Mouse (Mus musculus) cortical plate, adult 2 months (tissue): ENCODE data around the gene Ykt6. TPM values are rescaled to one million over a fixed set of nuclear protein-coding genes. Genes with fewer than 3 reads are reported as not detected.

ENCODE experiments used
- H3K27ac ChIP-seq: fragments of 200-500 bp; 2 replicates; pipeline ENCODE4 v1.5.1; 2012; ENCODE audit warnings: low read length, control low read depth, inconsistent platforms; ENCODE audit not compliant: insufficient read depth
- H3K4me1 ChIP-seq: fragments of 200-500 bp; 2 replicates; pipeline ENCODE4 v1.6.1; 2011; ENCODE audit warnings: low read length; ENCODE audit not compliant: control insufficient read depth, insufficient read depth
- H3K4me3 ChIP-seq: fragments of 200-500 bp; 2 replicates; pipeline ENCODE4 v1.5.1; 2011; ENCODE audit warnings: mild to moderate bottlenecking, low read length, control low read depth; ENCODE audit not compliant: insufficient read depth
- CTCF ChIP-seq: fragments of 200-500 bp; IDR thresholded peaks from 2 replicates; pipeline ENCODE4 v1.5.1; 2011; ENCODE audit warnings: mild to moderate bottlenecking, control low read depth, low read length; ENCODE audit not compliant: insufficient read depth; ENCODE audit errors: extremely low read depth
- POLR2A ChIP-seq: fragments of 200-500 bp; IDR thresholded peaks from 2 replicates; pipeline ENCODE4 v1.6.1; 2011; ENCODE audit warnings: mild to moderate bottlenecking, low read length, control low read depth; ENCODE audit not compliant: insufficient read depth; ENCODE audit errors: extremely low read depth
- polyA plus RNA-seq: library from polyadenylated mRNA; depleted of rRNA; stranded (reverse); fragments of >200 nt; gene quantifications from 2 replicates; pipeline ENCODE4 v1.2.3, GENCODE M21; 2012

Ykt6 gene
- polyA plus RNA-seq, 1 experiment: 65.3 TPM

DNA sequence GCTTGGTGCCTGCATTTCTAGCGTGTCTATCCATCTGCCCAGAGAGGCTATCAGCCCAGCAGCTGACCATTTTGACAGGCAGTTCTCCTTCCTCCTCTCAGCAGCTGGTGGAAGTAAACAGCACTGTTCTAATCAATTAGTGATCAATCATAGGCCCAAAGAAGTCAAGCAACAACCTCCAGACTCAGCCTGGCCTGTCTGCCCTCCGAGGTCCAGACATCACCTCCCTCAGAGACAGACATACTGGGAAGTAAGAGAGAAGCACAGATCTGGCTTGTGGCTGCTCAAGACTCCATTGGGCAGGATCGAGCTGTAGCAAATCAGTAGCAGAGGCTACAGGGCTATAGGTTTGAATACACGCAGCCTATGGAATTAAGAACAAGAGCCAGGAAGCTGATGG is 7.7 kb upstream of the Ykt6 start:
- TF ChIP-seq CTCF (no peak), POLR2A (no peak)
- no peaks in the 10 kb centered on the region for H3K4me1 ChIP-seq
- H3K4me3 ChIP-seq: no peak overlapping the region
- no peak overlapping the region for H3K27ac ChIP-seq

DNA sequence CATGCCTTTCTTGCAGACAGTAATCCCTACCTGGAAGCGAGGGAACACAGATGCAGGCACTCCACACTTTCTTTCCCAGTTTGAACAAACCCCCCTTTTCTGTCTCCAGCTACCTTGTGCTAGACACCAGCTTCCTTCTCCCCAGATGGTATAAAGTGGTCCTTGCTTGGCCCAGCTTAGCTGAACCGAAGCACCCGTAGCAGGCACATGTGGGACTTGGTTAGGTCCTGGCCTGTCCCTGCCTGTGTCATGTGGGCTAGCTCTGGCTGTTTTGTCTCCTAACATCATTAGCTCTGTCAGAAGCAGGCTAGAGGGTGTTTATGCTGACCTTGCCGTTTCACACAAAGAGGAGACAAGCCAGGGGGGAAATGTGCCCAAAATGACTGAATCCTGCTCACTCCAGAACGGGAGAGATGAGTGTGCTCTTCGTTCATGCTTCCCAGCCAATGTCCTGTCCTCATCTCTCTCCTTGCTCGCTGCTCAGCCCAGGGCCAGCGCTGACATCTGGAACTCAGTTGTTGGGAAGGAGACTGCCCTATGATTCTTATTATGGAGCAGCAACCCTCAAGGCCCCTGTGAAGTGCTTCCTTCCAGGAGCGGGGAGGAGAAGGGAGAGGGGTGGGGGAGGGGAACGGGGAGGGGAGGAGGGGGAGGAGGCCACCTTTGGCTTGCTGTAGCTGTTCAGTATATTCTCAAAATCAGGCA is 6.8 kb upstream of the Ykt6 start:
- H3K4me1 ChIP-seq: no peaks in the 10 kb centered on the region
- no peak for TF ChIP-seq POLR2A
- no peak for TF ChIP-seq CTCF
- no peak overlapping the region for H3K27ac ChIP-seq
- no peak overlapping the region for H3K4me3 ChIP-seq

DNA sequence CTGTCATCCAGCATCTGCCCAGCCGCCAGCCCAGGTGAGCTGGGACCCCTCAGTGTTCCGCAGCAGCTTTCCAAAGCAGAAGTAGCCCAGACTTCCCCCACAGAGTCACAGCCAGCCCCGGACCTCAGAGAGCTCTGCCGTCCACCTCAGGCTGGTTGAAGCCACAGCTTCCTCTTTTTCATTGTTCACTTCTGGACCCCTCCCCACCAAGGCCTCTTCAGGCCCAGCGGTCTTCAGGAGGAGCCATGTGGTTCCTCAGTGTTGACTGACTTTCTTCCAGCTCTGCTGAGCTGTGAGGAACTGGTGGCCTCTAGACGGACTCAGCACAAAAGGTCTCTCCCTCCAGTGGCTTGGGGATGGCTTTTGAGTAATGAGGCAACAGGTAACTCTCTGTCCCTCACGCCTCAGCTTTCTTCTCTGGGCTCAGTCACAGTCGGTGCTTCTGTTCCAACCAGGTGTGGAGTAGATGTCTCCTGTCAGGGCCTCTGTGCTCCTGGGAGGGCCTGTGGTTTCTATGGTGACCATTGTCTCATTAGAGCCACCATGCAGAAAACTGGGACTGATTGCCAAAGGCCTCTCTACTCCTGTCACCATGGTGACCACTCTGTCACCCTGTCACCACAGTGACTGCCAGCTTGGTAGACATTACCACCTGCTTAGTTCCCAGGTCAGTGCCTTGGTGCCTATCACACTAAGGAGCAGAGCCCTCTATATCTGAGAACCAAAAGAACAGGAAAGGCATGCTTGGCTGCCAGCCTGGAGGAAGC is 5.7 kb upstream of the Ykt6 start, which contains the start of gene Gck:
Gck (minus strand) TSS at position 496 of the 767 bp plus-strand sequence.
- no peaks in the 10 kb centered on the region for H3K4me1 ChIP-seq
- no peak for TF ChIP-seq POLR2A
- no peak for TF ChIP-seq CTCF
- no peak within 1 kb of the TSS for H3K4me3 ChIP-seq
- no peak within 1 kb of the TSS for H3K27ac ChIP-seq

DNA sequence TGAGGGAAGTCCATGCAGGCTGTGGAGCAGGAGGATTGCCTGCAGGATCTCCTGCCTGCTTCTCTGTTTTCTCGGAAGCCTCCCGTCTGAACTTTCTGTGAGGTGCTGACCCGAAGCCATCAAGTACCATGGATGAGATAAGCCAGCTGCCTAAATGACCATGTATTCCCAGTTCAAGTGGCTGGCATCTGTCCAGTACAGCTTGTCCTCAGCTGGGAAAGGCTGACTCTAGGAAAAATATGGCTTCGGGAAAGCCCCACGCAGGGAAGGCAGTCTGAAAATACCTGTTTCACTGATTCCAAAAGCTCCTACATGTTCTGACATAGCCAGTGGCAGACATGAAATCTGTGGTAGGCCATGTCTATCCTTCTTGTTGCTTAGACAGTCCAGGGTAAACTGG is 3.0 kb upstream of the Ykt6 start:
- H3K4me1 ChIP-seq: peaks cover 3% of the 10 kb centered on the region; the same call in 1 of the 2 replicates
- TF ChIP-seq POLR2A (no peak), CTCF (no peak)
- no peak overlapping the region for H3K27ac ChIP-seq
- H3K4me3 ChIP-seq: no peak overlapping the region

DNA sequence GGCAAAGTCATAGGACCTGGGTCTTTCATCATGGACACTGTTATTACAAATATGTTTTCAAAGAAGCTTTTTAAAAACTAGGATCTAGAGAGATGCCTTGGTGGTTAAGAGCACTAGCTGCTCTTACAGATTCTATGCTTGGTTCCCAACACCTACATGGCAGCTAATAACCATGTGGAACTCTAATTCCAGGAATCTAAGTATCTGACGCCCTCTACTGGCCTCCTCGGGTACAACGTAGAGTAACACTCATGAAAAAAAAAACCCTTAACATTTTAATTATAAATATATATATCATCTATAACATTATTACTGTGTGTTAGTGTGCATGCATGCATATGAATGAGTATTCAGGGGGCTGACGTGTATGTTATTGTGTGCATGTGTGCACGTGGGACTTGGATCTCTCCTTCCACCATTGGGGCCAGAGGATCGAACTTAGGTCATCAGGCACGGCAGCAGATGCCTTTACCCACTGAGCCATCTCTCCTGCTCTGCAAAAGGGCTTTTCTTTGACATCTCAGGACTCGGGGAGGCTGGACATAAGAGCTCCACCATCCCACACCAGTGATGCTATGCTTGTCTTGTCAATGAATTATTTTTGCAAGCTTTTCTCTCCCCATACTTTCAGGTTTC is 2.2 kb upstream of the Ykt6 start:
- no peak overlapping the region for H3K27ac ChIP-seq
- peak; percentile 6; the same call in 1 of the 2 replicates for TF ChIP-seq CTCF
- no peak for TF ChIP-seq POLR2A
- H3K4me1 ChIP-seq: peaks cover 4% of the 10 kb centered on the region; the same call in 1 of the 2 replicates
- H3K4me3 ChIP-seq: no peak overlapping the region

DNA sequence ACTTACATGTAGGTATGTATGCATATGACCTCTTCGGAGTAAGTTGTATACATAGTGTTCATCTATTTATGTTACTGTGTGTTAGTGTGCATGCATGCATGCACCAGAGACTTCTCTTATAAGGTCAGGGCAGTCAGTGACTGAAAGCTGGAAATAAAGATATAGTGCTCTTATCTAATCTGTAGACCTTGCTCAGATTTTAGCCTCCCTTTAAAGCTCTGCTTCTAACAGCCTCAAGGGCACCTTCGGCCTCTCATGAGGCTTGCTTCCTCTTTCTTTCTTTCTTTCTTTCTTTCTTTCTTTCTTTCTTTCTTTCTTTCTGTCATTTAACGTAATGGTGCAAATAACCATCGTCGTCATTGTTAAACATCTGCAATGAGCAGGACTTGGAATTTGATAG is 1.1 kb upstream of the Ykt6 start:
- no peak for TF ChIP-seq POLR2A
- no peak for TF ChIP-seq CTCF
- peaks cover 6% of the 10 kb centered on the region for H3K4me1 ChIP-seq
- no peak overlapping the region for H3K27ac ChIP-seq
- no peak overlapping the region for H3K4me3 ChIP-seq

DNA sequence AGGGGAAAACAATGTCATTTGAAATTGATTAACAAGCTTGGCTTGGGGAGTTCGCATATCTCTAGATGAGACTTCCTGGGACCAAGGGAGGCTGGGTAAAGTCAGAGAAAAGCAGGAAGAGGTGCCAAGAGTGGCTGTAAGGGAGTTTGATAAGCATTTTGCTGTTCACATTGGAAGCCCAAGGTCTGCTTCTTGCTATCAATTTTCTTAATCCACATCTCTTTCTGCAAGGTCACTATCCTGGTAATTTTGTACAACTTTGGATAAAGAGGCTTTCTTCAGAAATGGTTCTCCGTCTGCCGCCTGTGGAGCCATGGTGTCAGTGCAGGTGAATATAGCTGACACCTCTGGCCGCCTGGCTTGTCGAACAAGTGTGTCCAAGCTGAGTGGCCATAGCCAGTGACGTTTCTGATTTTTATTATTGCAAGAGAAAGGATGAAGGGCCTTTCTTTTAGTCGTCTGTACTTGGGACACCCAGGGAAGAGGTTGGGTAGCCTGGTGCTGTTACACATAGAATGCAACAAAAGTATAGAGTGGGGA is 458 bp upstream of the Ykt6 start:
- H3K4me1 ChIP-seq: peaks cover 7% of the 10 kb centered on the region
- no peak for TF ChIP-seq POLR2A
- TF ChIP-seq CTCF: peak; percentile 26

DNA sequence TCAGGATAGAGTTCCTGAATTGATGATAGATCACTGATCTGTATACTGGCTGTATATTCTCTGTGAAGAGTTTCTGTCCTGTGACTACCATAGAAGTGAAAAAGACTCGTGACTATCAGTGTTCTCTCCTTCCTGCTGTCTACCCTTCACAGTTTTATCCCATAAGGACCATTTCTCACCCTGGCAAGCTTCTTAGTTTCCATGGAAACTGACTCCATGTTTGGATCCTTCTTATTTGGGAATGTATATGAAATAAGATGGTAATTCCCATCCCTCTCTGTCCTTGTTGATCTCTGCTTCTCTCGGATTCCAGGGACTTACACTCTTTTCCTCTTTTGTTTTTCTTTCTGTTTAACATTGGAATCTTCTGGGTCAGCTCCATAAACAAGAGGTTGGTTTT is 4.6 kb downstream of the Ykt6 start:
- H3K27ac ChIP-seq: peak overlapping the region; percentile 17; the same call in 1 of the 2 replicates
- no peak for TF ChIP-seq CTCF
- TF ChIP-seq POLR2A: no peak
- H3K4me3 ChIP-seq: no peak overlapping the region
- H3K4me1 ChIP-seq: peaks cover 7% of the 10 kb centered on the region

More for the DNA sequence above, 458 bp upstream of the Ykt6 start:
- Histone ChIP-seq H3K27ac (peak overlapping the region; percentile 91), H3K4me3 (peak overlapping the region; percentile 93)

DNA sequence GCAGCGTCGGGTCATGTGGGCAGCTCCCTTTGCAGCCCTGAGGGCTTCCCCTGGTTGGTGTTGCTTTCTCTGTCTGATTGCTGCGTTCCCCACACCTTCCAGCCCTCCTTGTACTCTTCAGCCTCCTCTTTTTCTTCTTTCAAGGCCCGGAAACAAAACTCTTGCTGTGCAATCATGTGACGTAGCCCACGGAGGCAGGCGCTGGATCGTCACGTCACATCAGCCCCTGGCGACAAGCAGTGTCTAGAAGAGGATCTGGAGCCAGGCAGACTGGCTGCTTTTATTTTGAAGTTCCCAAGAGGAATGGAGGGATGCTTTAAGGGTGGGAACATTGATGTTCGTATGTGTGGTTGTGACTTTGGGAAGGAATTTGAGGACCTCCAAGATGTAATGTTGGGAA is 10.4 kb downstream of the Ykt6 start:
- H3K4me1 ChIP-seq: no peaks in the 10 kb centered on the region
- TF ChIP-seq CTCF: no peak
- 0 out of 2 replicates have a peak, but pooled peaks have one; percentile 25 for TF ChIP-seq POLR2A
- no peak overlapping the region for H3K4me3 ChIP-seq
- H3K27ac ChIP-seq: peak overlapping the region; percentile 20; the same call in 1 of the 2 replicates
